Mouse (Mus musculus): ENCODE data around the gene Fbxo11.
"Not testable (repeated sequence)": the region's sequence is repeated elsewhere in the genome, so short reads cannot be mapped to it uniquely, and the experiment has no call there.

Fbxo11 gene

DNA sequence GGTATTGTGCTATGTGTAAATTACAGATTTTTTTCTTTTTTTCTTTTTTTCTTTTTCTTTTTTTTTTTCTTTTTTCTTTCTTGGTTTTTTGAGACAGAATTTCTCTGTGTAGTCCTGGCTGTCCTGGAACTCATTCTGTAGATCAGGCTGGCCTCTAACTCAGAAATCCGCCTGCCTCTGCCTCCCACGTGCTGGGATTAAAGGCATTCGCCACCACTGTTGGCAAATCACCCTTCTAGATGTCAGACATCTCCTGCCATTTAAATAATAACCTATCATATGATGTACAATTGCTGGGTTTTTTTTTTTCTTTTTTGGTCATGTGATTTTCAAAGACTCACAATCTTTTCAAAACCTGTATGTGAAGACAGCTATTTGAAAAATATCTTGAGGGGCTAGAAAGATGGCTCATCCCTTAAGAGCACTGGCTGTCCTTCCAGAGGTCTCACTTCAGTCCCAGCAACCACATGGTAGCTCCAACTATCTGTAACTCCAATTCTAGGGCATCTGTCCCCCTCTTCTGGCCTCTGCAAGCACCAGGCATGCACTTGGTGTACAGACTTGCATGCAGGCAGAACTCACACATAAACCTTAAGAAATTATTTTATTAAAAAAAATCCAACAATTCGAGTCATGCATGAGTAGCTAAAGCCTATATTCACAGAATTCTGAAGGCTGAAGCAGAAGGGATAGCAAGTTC is 2.3 kb upstream of the Fbxo11 start:
- no peak for DNase-seq (ENCODE audit: low read depth, low spot score)

DNA sequence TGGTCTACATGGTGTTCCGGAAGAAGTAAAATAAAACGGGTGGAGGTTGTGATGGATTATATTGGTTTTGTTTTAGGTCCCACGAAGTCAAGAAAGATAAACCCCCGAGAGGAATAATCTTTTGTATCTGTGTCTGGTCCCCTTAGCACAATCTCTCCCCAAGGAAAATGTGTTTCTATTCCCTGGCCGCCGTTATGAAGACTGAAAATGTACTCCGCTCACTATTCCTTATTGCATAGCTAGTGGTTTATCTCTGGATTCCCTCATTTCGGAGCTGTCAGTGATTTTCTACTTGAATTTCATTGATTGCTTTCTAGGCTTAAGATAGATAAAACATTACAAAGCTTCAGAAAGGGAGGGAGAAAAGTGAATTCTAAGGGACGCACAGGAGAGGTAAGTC is 1.7 kb upstream of the Fbxo11 start:
- no peak for DNase-seq (ENCODE audit: low read depth, low spot score)

DNA sequence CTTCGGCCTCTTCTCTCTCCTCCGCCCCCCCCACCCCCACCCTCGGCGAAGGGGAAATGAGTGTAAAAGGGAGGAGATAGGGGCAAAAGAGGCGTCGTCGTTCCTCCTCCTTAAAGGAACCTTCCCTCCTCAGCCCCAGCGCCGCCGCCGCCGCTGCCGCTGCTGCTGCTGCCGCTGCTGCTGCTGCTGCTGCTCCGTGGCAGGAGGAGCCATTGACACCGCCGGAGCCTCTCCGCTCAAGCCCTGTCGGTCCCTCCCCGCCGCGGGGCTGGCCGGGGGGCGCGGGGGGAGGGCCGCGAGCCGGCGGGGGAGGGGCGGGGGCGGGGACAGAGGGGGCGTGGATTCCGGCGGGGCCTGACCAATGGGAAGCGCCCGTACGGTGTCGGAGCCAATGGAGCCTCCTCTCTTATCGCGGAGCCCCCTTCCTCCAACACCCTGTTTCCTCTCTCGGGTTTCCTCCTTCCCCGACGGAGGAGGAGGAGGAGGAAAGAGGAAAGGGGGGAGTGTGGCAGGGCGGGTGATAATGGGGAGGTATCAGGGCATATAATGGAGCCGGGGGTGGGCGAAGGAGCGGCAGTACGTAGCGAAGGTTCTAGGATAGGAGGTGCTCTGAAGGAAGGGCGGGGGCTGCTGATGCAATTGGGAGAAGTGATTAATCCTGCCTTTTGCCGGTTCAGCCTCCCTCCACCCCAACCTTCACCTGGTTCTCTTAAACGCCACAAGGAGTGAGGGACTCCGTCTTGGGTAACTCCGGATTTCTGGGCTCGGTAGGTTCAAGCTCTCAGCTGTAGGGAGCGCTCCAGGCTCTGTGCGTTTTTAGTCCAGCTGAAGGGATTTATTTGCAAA is 933 bp upstream of the Fbxo11 start:
- DNase-seq (ENCODE audit: low read depth, low spot score), result peak; percentile 98

DNA sequence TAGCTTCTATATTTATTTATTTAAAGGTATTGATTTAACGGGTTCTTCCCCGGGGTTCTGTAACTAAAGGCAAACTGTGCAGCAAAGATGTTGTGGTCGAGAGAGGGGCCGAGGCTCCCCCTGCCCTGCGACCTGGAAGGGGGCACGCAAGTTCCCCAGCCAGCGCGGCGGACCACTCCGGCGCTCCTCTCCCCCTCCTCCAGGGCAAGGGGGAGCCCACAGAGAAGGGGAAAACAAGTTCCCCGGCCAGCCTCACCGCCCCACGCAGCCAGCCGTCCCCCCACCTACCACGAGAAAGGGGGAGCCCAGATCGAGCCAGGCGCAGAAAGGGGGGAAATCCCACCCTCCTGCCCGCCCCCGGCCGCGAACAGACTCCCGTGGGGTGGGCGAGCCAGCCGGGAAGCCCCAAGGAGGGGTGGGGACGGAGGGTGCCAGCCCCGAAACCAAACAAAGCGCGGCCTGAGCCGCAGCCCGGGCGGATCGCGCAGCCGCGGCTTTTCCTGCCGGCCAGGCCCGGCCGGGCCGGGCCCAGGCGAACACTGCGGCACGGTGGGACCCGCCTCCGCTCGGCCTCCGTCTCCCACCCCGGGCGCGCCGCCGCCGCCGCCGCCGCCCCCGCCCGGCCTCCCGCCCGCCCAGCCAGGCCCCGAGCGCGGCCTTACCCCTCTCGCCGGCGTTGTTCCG is 602 bp downstream of the Fbxo11 start:
- DNase-seq (ENCODE audit: low read depth, low spot score), result peak; percentile 67

DNA sequence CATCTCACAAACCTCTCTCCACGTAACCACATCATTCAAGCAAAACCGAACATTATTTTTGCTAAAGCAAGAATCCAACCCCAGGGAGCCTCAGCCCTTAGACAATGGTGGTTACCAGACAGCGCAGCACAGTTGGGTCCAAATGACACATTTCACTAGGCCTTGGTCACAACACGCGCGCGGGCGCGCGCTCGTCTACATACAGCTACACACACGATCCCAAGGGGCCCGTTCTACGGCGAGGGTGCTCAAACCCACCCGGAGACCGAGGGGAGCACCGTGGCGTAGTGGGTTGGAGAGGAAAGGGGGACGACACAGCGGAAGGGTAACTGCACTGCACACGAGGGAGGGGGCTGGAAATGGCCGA is 1.1 kb downstream of the Fbxo11 start:
- peak; percentile 82 for DNase-seq (ENCODE audit: low read depth, low spot score)

DNA sequence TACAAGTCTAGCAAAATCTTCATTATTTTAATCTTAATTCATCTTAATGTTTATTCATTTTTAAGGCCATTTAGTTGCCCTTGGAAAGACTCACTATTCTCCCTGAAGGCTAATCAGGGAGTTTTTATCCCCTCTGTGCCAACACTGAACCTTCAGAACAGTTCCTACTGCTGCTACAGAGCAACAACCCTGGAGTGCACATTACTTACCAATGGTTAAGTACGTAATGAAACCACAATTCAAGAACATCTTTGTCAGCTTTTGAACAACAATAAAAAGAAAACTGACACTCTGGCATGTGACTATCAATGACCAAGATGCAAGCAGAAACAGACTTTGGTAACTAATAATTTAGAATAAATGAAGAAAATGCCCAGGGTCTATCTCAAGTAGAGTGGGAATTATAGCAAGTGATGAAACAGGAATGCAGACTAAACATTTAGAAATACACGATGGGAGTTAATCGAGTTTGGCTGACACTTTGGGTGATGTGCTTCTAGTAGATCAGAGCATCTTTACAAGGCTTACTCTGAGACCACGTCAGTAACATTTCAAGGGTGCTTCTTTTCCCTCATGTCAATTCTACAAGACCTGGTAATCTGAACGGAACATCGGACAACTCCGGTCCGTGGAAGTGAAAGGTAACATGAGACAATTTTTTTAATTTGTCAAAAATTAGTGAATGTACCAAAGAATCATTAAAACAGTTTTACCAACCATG is 2.1 kb downstream of the Fbxo11 start:
- DNase-seq (ENCODE audit: low read depth, low spot score), result no peak

DNA sequence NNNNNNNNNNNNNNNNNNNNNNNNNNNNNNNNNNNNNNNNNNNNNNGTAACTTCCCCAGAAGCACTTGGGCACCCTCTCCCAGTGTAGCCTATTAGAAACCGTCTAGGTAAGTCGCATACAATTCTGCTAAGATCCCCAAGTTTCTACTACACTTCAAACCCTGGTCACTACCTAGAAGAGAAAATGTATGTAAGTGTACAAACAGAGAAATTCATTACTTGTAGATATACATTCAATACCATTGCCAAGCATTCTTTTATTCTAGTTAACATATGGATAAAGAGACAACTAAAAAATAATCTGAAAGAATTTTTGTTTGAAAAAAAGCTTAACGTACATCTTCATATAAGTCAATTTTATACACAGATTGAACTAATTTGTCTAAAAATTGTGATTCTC is 3.1 kb downstream of the Fbxo11 start:
- DNase-seq (ENCODE audit: low read depth, low spot score), result no peak

DNA sequence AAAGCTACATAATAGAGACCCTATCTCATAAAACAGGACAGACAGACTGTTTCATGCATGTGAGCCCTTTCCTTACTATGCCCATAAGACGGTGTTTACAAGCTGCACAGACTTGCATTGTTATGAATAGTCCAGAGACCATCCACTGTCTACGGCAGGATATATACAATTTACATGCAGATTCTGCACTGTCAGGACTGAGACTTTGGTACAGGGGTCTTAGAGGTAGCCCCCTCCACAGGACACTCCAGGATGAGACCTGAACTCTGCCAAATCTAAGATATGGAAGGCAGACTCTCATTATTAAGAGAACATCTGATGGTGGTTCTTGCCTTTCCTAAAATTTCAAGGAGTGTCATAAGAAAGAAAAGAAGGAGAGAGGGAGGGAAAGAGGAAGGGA is 6.8 kb downstream of the Fbxo11 start:
- DNase-seq (ENCODE audit: low read depth, low spot score), result no peak

DNA sequence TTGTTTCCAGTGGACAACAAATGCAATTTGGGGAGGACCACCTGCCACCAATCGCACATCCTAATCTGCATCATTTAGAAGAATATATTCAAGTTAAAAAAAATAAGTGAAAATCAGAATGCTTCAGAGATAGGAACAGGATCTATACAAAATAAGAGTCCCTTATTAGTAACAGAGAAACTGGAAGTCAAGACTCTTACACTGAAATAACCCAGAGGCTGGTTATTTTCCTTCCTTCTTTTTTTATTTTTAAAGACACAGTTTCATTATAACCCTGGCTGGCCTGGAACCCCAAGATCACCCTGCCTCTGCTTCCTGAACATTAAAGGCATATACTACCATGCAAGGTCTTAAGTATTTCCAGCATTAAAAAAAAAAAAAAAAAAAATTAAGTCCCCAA is 7.2 kb downstream of the Fbxo11 start:
- no peak for DNase-seq (ENCODE audit: low read depth, low spot score)

DNA sequence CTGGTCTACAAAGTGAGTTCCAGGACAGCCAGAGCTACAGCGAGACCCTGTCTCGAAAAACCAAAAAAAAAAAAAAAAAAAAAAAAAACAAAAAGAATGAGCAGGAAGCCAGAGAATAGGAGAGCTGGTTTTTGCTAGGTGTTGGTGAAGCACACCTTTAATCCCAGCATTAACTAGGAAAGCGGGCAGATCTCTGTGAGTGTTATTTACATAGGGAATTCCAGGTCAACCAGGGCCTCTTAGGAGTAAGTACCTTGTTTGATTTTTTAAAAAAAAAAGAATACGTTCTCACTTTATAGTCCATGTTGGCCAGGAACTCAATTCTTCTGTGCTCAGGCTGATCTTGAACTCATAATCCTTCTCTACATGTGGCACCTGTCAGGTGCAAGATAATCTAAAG is 13.4 kb downstream of the Fbxo11 start:
- no peak for DNase-seq (ENCODE audit: low read depth, low spot score)

DNA sequence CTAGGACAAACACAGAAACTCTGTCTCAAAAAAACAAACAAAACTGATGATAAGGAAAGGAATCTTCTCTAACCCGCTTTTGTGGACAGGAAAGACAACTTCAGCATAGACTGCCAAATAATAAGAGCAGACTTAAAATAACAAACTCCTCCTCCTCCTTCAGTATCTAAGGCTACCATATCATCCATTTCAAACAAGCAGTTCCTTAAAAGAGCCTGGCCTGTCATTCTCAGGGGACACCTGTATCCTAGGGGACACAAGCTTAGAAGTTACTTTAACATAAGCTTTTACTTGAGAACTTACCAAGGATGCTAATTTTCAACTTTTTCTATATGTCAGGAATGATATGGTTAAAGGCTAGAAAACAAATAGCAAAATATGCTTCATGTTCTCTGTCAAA is 14.2 kb downstream of the Fbxo11 start:
- DNase-seq (ENCODE audit: low read depth, low spot score), result no peak

DNA sequence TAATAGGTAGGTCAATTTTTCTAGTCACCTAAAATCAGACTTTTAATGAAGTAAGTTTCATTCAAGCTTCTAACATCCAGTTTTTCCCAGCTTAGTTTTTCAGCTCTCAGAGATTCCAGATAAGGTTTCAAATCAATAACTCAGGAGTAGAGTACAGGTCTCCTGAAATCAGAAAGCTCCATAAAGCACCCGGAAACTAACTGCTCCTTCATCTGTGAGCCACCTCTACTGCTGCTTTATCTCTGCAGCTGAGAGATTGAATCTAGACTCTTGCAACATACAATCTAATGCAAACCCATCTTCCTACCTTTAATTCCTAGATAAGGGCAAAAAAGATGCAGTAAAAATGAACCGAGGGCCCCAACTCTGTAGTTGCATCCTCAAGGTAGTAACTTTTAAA is 14.8 kb downstream of the Fbxo11 start:
- DNase-seq (ENCODE audit: low read depth, low spot score), result no peak

DNA sequence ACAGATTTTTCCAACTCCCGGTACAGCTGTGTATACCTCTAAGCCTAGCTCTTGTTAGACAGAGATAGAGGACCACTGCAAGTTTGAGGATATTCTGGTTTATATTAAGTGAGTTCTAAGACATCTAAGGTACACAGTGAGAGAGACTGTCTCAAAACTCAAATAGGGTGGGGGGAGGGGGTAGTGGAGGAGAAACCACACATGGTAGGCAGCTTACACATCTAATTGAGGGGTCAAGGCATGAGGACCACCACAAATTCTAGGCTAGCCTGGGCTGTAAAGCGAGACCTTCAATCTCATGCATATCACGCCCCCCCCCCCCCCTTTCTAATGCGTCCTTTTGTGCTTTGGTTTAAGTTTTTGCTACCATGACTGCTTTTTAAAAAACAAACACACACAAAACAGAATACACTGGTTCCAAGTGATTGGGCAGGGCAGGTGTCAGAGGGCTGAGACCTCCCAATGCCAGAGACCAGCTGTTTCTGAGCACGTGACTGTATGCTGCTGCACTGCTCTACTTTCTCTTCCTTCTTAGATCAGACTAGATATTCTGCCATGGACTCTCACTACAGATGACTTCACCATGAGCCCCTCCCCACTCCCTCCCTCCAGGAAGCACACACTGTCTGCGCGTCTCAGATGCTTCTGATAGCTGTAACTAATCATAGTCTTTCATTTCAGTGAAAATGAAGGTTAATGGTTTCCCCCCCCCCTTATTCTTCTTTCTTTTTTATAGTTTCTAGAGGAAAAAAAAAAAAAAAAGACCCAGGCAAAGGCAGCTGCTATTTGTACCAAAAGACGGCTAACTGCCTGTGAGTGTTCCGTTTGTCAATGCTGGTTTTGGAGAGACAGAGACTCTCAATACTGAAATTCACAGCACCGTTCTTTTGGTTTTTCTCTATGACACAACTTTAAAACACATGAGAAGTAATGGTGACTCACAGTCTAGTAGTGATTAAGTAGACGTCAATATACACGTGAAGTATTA is 22.7 kb downstream of the Fbxo11 start:
- peak; percentile 46 for DNase-seq (ENCODE audit: low read depth, low spot score)

DNA sequence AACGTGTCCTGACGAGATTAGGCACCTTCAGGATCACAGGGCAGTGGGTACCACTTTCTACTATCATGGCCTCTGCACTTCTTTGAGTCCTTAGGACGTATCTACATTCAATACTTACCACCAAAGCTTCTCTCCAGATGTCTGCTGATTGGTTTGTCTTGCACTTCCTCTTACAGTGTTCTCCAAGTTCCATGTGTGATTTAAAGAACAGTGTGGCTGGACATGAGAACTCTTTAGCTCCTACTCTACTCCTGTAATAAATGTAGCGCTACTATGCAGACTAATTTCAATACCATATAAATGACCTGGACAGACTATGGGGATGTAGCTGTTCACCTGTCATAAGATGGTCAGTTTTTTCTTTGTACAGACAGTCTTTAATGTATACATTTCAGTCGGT is 24.3 kb downstream of the Fbxo11 start:
- no peak for DNase-seq (ENCODE audit: low read depth, low spot score)

DNA sequence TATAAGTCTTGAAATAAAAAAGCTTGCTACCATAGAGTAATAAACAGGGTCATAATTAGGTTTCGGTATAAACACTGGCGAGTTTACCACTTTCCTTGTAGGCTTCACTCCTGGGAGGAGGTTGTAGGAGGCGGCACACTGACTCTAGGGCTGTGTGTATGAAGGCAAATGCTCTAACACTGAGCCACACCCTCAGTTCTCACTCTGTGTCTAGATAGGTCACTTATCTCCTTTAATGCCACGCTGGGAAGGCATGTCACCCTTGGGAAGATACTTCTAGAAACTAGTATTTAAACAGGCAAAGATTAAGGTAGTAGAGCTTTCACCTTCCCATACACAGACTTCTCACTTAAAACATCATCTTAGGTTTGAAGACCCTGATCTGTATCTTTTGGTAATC is 30.7 kb downstream of the Fbxo11 start:
- no peak for DNase-seq (ENCODE audit: low read depth, low spot score)

DNA sequence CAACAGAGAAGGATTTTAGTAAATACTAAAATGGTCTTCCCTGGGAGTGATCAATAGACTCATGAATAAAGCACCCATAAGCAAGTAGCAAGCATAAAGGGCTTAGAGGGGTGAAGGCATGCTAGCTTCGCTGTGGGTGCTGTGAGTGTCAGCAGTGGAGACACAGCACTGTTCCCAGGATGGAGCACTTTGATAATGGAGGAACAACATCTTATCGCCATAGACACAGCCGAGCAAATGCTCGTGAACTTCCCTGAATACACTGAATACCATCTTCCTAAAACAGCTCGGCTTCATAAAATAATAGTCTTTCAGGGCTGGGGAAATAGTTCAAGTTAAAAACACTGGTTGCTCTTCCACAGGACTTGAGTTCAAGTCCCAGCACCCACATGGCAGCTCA is 33.3 kb downstream of the Fbxo11 start:
- no peak for DNase-seq (ENCODE audit: low read depth, low spot score)

DNA sequence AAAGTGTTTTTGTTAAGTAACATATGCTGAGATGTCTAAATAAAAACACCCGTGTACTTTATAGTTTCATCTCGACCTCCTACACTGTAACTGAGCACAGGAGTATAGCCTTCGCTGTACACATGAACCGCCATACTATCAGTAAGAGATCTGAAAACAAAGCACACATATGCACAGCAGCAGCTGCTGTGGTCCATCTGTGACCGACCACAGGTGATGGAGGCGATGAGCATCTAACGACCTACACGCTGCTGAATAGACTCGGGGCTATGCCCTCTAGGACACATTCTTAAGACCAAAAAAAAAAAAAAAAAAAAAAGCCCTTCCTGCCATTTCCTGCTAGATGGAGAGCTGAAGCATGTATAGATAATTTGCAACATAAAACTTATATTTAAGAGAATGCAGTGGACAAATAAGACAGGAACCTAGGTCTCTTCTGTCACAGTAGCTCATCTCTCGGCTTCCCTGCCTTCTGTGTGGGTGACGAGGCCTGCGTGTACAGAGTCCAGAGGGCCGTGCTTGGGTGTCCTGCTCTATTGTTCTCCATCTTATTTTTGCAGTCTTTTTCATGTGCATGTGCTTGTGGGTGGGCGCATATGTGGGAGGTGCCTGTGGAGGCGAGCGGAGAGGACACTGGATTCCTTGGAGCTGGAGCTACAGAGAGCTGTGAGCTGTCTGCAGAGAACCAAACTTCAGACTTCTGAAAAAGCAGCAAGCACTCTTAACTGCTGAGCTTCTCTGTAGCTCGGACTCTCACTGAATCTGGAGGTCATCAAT is 35.7 kb downstream of the Fbxo11 start:
- DNase-seq (ENCODE audit: low read depth, low spot score), result peak; percentile 68

DNA sequence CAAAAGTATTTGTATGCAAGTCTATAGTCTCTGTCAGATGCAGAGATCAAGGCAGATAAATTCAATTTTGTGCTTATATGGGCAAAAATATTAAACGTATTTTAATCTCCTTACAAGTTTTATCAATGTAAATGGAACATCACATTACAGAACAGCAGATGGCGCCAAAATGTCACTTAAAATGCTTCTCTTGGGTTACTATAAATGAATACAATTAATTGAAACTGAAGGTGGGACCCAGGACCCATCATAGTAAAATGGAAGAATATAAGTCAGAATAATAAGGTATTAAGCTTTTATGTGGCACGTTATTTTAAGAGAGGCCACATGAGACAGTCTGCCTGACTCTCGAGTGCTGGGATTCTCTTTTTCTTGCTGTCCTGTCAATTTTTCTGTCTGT is 39.9 kb downstream of the Fbxo11 start:
- peak; percentile 85 for DNase-seq (ENCODE audit: low read depth, low spot score)

DNA sequence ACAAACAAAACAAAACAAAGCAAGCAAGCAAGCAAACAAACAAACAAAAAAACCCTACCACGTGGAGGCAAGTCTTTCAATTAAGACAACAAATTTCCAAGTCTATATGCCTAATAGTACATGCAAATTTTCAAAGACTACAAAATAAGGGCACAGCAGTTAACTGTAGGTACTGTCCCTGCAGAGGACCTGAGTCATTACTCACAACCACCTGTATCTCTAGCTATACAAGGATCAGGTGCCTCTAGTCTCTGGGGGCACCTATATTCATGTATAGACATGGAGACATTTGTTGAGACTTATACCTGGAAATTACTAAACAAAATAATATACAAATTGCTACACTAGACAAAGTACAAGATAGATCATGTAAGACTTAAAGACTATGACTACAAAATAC is 41.2 kb downstream of the Fbxo11 start:
- no peak for DNase-seq (ENCODE audit: low read depth, low spot score)

DNA sequence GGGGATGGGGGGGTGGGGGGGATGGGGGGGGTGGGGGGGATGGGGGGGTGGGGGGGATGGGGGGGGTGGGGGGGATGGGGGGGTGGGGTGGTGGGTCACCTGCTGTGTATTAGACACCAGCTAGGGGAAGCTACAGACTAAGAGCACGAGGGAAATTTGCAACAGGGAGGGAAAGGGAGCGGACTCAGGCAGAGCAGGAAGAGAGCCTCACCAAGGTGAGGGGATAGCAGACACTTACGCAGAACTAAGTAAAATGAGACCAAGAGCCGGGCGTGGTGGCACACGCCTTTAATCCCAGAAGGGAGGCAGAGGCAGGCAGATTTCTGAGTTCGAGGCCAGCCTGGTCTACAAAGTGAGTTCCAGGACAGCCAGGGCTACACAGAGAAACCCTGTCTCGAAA is 49.1 kb downstream of the Fbxo11 start:
- not testable (repeated sequence) for DNase-seq (ENCODE audit: low read depth, low spot score)

Data from brain, adult 2 months (tissue).